In genomic region chr1:118825035-118825434, GRCm38 (mm10) we compare ENCODE assay signal across 12 mouse cellular contexts.
DNase-seq lines count a peak whose midpoint lies in the region; ATAC-seq and TF ChIP-seq lines count a peak whose summit lies in the region.
"Had no signal": no experiment of that assay in that cellular context is flagged by ENCODE, and none has a peak within 500 bp of the region (broad histone marks: within the 10 kb centered on the region; RNA-seq: fewer than 3 reads in every experiment).

No protein-coding gene starts in this region.

- no peaks in the 10 kb centered on the region for H3K27me3 ChIP-seq in forebrain, embryonic 12.5 days
- no peaks in the 10 kb centered on the region for H3K27me3 ChIP-seq in forebrain, embryonic 11.5 days (ENCODE audit: control insufficient read depth, insufficient read depth, low read length)
- H3K27me3 ChIP-seq in kidney, embryonic 14.5 days (ENCODE audit: control insufficient read depth, insufficient read depth, low read length), result peaks cover 3% of the 10 kb centered on the region; the same call in 1 of the 2 replicates
- no peaks in the 10 kb centered on the region for H3K27me3 ChIP-seq in forebrain, embryonic 16.5 days (replicated peaks; ENCODE audit: control insufficient read depth, insufficient read depth, low read length)
- H3K27me3 ChIP-seq in myocyte (ENCODE audit: control insufficient read depth, insufficient read depth, insufficient read length), result no peaks in the 10 kb centered on the region

- no peak for TF ChIP-seq POLR2A in myocyte (IDR thresholded peaks at IDR 0.05; ENCODE audit: insufficient read length, low read depth)

- no peak for DNase-seq in forebrain, embryonic 11.5 days (ENCODE audit: low spot score)
- no peak for DNase-seq in kidney, postnatal 25 days
- DNase-seq in cerebellum, adult 8-10 months, result no peak
- DNase-seq: layer of hippocampus, adult 9-11 months; lung, adult 18-20 months; thymus, adult 18-20 months had no signal

- H3K4me2 ChIP-seq in forebrain, embryonic 12.5 days, result no peak overlapping the region
- no peak overlapping the region for H3K4me2 ChIP-seq in forebrain, embryonic 11.5 days (ENCODE audit: low read depth, low read length, severe bottlenecking)
- peak overlapping the region; percentile 34; the same call in 1 of the 2 replicates for H3K4me2 ChIP-seq in kidney, embryonic 14.5 days (replicated peaks; ENCODE audit: low read depth, low read length)
- no peak overlapping the region; the same call in 1 of the 2 replicates for H3K4me2 ChIP-seq in forebrain, embryonic 16.5 days (ENCODE audit: low read length)
- peak overlapping the region; percentile 40 for H3K4me2 ChIP-seq in myocyte (ENCODE audit: low read depth)

- no peaks in the 10 kb centered on the region for H3K36me3 ChIP-seq in forebrain, embryonic 12.5 days (replicated peaks)
- no peaks in the 10 kb centered on the region for H3K36me3 ChIP-seq in forebrain, embryonic 11.5 days (ENCODE audit: control insufficient read depth, insufficient read depth, low read length)
- no peaks in the 10 kb centered on the region for H3K36me3 ChIP-seq in kidney, embryonic 14.5 days (ENCODE audit: control insufficient read depth, insufficient read depth, low read length)
- H3K36me3 ChIP-seq in forebrain, embryonic 16.5 days (ENCODE audit: control insufficient read depth, insufficient read depth), result no peaks in the 10 kb centered on the region
- H3K36me3 ChIP-seq in myocyte (ENCODE audit: control insufficient read depth, insufficient read depth), result no peaks in the 10 kb centered on the region

- H3K4me3 ChIP-seq in forebrain, embryonic 12.5 days (replicated peaks), result no peak overlapping the region
- no peak overlapping the region for H3K4me3 ChIP-seq in forebrain, embryonic 11.5 days (ENCODE audit: low read depth, low read length)
- no peak overlapping the region for H3K4me3 ChIP-seq in kidney, embryonic 14.5 days (ENCODE audit: low read length)
- H3K4me3 ChIP-seq in forebrain, embryonic 16.5 days (replicated peaks; ENCODE audit: low read length), result no peak overlapping the region
- no peak overlapping the region for H3K4me3 ChIP-seq in myocyte
- H3K4me3 ChIP-seq: megakaryocyte, embryonic 14.5 days had no signal

- no peak overlapping the region for H3ac ChIP-seq in myocyte (ENCODE audit: control insufficient read depth, insufficient read length)

- 0 out of 2 replicates have a peak, but pooled peaks have one; percentile 58 for ATAC-seq in forebrain, embryonic 12.5 days (ENCODE audit: low FRiP score)
- no peak for ATAC-seq in forebrain, embryonic 11.5 days (replicated peaks; ENCODE audit: low FRiP score)
- ATAC-seq in kidney, embryonic 14.5 days (ENCODE audit: low FRiP score, low TSS enrichment), result peak; percentile 13; the same call in 1 of the 2 replicates
- ATAC-seq in forebrain, embryonic 16.5 days, result peak; percentile 44
- no peak for ATAC-seq in granulocyte monocyte progenitor cell, adult 5-6 weeks (replicated peaks; ENCODE audit: poor library complexity, severe bottlenecking)

- no peaks in the 10 kb centered on the region for H3K79me2 ChIP-seq in myocyte (ENCODE audit: control insufficient read depth, insufficient read depth)

- WGBS in forebrain, embryonic 12.5 days, result 93% methylated on average over 3 of the region's 3 CpGs
- 94% methylated on average over 3 of the region's 3 CpGs for WGBS in forebrain, embryonic 11.5 days
- WGBS in kidney, embryonic 14.5 days, result 39% methylated on average over 3 of the region's 3 CpGs
- whole genome bisulfite sequencing in forebrain, embryonic 16.5 days, result 62% methylated on average over 3 of the region's 3 CpGs

- peaks cover 6% of the 10 kb centered on the region; the same call in 1 of the 2 replicates for H3K9me3 ChIP-seq in forebrain, embryonic 12.5 days
- no peaks in the 10 kb centered on the region for H3K9me3 ChIP-seq in forebrain, embryonic 11.5 days (ENCODE audit: control insufficient read depth, low read length)
- peaks cover 5% of the 10 kb centered on the region for H3K9me3 ChIP-seq in kidney, embryonic 14.5 days (ENCODE audit: control insufficient read depth, low read length)
- peaks cover 4% of the 10 kb centered on the region; the same call in 1 of the 2 replicates for H3K9me3 ChIP-seq in forebrain, embryonic 16.5 days (ENCODE audit: control insufficient read depth, low read length)

- 0 out of 2 replicates have a peak overlapping the region, but pooled peaks have one; percentile 21 for H3K27ac ChIP-seq in forebrain, embryonic 12.5 days
- H3K27ac ChIP-seq in forebrain, embryonic 11.5 days (ENCODE audit: low read depth, low read length), result no peak overlapping the region
- no peak overlapping the region for H3K27ac ChIP-seq in kidney, embryonic 14.5 days (ENCODE audit: low read depth, low read length)
- H3K27ac ChIP-seq in forebrain, embryonic 16.5 days (ENCODE audit: low read length), result 0 out of 2 replicates have a peak overlapping the region, but pooled peaks have one; percentile 25

- no peak overlapping the region for H3K9ac ChIP-seq in forebrain, embryonic 12.5 days
- no peak overlapping the region for H3K9ac ChIP-seq in forebrain, embryonic 11.5 days (ENCODE audit: low read length)
- 0 out of 2 replicates have a peak overlapping the region, but pooled peaks have one; percentile 31 for H3K9ac ChIP-seq in kidney, embryonic 14.5 days (ENCODE audit: low read depth, low read length)
- H3K9ac ChIP-seq in forebrain, embryonic 16.5 days (replicated peaks; ENCODE audit: low read depth, low read length), result no peak overlapping the region

- H3K4me1 ChIP-seq in forebrain, embryonic 12.5 days, result peaks cover 4% of the 10 kb centered on the region; the same call in 1 of the 2 replicates
- no peaks in the 10 kb centered on the region for H3K4me1 ChIP-seq in forebrain, embryonic 11.5 days (replicated peaks; ENCODE audit: control insufficient read depth, insufficient read depth, low read length)
- peaks cover 9% of the 10 kb centered on the region; the same call in 1 of the 2 replicates for H3K4me1 ChIP-seq in kidney, embryonic 14.5 days (ENCODE audit: control insufficient read depth, insufficient read depth, low read length)
- peaks cover 15% of the 10 kb centered on the region for H3K4me1 ChIP-seq in forebrain, embryonic 16.5 days (replicated peaks; ENCODE audit: control insufficient read depth, insufficient read depth, low read length)
- H3K4me1 ChIP-seq: megakaryocyte, embryonic 14.5 days had no signal

TF ChIP-seq in myocyte, 11 proteins besides CTCF, POLR2A, EP300 and RAD21:
- TF ChIP-seq POLR2AphosphoS2 (IDR thresholded peaks at IDR 0.05; ENCODE audit: insufficient read length, low read depth) (no peak), TCF12 (IDR thresholded peaks at IDR 0.05; ENCODE audit: insufficient read depth, poor library complexity, severe bottlenecking) (no peak), CEBPB (IDR thresholded peaks at IDR 0.05; ENCODE audit: insufficient read depth, poor library complexity, severe bottlenecking) (no peak), USF1 (IDR thresholded peaks at IDR 0.05; ENCODE audit: low read depth) (no peak), MYOD1 (IDR thresholded peaks at IDR 0.05; ENCODE audit: control insufficient read depth in 1 of 3, insufficient read length in 2 of 3, low read depth in 2 of 3) (no peak), MAX (IDR thresholded peaks at IDR 0.05; ENCODE audit: low read depth) (no peak), TCF3 (IDR thresholded peaks at IDR 0.05; ENCODE audit: insufficient read length, low read depth) (no peak), SRF (IDR thresholded peaks at IDR 0.05; ENCODE audit: control insufficient read depth, insufficient read length, low read depth) (no peak), REST (IDR thresholded peaks at IDR 0.05; ENCODE audit: insufficient read depth, insufficient read length) (no peak), MYOG (IDR thresholded peaks at IDR 0.05; ENCODE audit: control insufficient read depth in 1 of 3, insufficient read depth in 1 of 3, insufficient read length in 2 of 3, low read depth in 2 of 3) (no peak), E2F4 (IDR thresholded peaks at IDR 0.05; ENCODE audit: insufficient read depth) (no peak)

Comparison
In these comparisons a context has a peak if more than half of its experiments do, and no peak if none do; other contexts are left out.
1. ATAC-seq: peak in forebrain, embryonic 12.5 days (single experiment), kidney, embryonic 14.5 days (single experiment) and forebrain, embryonic 16.5 days (single experiment); none in forebrain, embryonic 11.5 days (single experiment) and granulocyte monocyte progenitor cell, adult 5-6 weeks (single experiment).
2. H3K27ac ChIP-seq: peak in forebrain, embryonic 12.5 days (single experiment) and forebrain, embryonic 16.5 days (single experiment); none in forebrain, embryonic 11.5 days (single experiment) and kidney, embryonic 14.5 days (single experiment).
3. H3K4me2 ChIP-seq: peak in kidney, embryonic 14.5 days (single experiment) and myocyte (single experiment); none in forebrain, embryonic 12.5 days (single experiment), forebrain, embryonic 11.5 days (single experiment) and forebrain, embryonic 16.5 days (single experiment).